Mouse (Mus musculus) spleen, adult 2 months (tissue): ENCODE data around the gene Lancl1. TPM values are rescaled to one million over a fixed set of nuclear protein-coding genes. Genes with fewer than 3 reads are reported as not detected.

ENCODE experiments used
- DNase-seq, 2 experiments: peaks; one replicate each; pipeline versions ENCODE4 v3.0.0 to v3.0.0-alpha.2; 2012 to 2021; ENCODE audit warnings: low spot score in 2 of 2, low read depth in 1 of 2
- H3K27ac ChIP-seq: fragments of 200-500 bp; 2 replicates; pipeline ENCODE4 v1.5.1; 2012; ENCODE audit warnings: low read length, inconsistent platforms; ENCODE audit not compliant: insufficient read depth
- H3K27me3 ChIP-seq: fragments of 200-500 bp; 2 replicates; pipeline ENCODE4 v1.6.1; 2012; ENCODE audit warnings: mild to moderate bottlenecking, moderate library complexity, low read length, inconsistent platforms; ENCODE audit not compliant: control insufficient read depth, insufficient read depth
- H3K36me3 ChIP-seq: fragments of 200-500 bp; 2 replicates; pipeline ENCODE4 v1.6.1; 2012; ENCODE audit warnings: mild to moderate bottlenecking, low read length, inconsistent platforms; ENCODE audit not compliant: control insufficient read depth, insufficient read depth
- H3K4me1 ChIP-seq: fragments of 200-500 bp; 2 replicates; pipeline ENCODE4 v1.6.1; 2011; ENCODE audit warnings: inconsistent platforms; ENCODE audit not compliant: control insufficient read depth, insufficient read depth, insufficient read length
- H3K4me3 ChIP-seq: fragments of 200-500 bp; 2 replicates; pipeline ENCODE4 v1.5.1; 2011; ENCODE audit warnings: mild to moderate bottlenecking, inconsistent platforms; ENCODE audit not compliant: insufficient read depth, insufficient read length; ENCODE audit errors: extremely low read depth
- CTCF ChIP-seq: fragments of 200-500 bp; IDR thresholded peaks from 2 replicates; pipeline ENCODE4 v1.5.1; 2011; ENCODE audit warnings: mild to moderate bottlenecking, inconsistent platforms; ENCODE audit not compliant: insufficient read depth, insufficient read length, insufficient replicate concordance; ENCODE audit errors: extremely low read depth
- POLR2A ChIP-seq: fragments of 200-500 bp; IDR thresholded peaks from 2 replicates; pipeline ENCODE4 v1.6.1; 2011; ENCODE audit warnings: low read depth, low read length, inconsistent platforms
- WGBS: fragments of 180-500 bp; shearing (Covaris S2); methylation state at CpG from one replicate; pipeline ENCODE4 v1.1.7; 2018; 5-methylcytosine and 5-hydroxymethylcytosine counted together
- polyA plus RNA-seq: library from polyadenylated mRNA; depleted of rRNA; stranded (reverse); fragments of >200 nt; gene quantifications from 2 replicates; pipeline ENCODE4 v1.2.3, GENCODE M21; 2012; rRNA removed

The Lancl1 gene
- polyA plus RNA-seq = 32.6 and 46.9 TPM in 2 replicates

DNA sequence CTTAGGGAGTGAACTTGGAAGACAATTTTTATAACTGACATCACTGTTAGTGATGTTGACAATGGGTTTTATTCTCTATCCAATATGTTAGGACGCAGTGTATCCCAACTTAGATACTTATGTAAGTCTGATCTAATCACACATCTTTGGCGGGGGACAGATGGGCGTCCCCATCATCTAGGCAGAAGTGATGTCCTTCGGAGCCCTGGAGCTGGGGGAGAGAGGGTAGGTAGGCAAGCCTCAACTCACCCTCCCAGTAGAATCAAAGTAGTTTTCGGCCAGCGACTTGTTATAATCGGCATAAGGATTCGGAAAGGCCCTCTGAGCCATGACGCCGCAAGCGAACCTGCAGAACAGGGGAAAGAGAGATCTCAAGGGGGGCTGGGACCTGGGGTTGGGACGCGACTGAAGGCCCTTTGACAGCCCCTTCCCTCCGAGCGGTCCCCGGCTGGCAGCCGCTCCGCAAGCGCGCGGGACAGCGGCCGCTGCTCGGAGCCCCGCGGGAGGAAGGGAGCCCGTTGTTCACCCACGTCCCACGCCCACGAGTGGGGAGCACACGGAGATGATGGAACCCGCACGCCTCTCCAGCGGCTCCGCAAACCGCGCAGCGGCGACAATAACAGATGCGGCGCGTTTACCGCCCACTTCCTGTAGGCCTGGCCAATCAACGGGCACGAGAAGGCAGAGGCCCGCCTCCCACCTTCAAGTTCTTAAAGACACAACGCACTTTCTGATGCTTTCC lies at the start of gene Lancl1:
TSS of gene Lancl1 (minus strand) at position 627 of the 742 bp plus-strand sequence.
- TF ChIP-seq POLR2A = no peak; the same call in 1 of the 2 replicates
- no peak for TF ChIP-seq CTCF
- Histone ChIP-seq H3K27ac (peak within 1 kb of the TSS; percentile 25; the same call in 1 of the 2 replicates), H3K36me3 (peaks cover 3% of the 10 kb centered on the region), H3K4me3 (peak within 1 kb of the TSS; percentile 97), H3K4me1 (no peaks in the 10 kb centered on the region; the same call in 1 of the 2 replicates), H3K27me3 (no peaks in the 10 kb centered on the region)
- whole genome bisulfite sequencing = under 1% methylated on average over 46 of the region's 47 CpGs
- DNase-seq = peak; percentile 71 to 84

DNA sequence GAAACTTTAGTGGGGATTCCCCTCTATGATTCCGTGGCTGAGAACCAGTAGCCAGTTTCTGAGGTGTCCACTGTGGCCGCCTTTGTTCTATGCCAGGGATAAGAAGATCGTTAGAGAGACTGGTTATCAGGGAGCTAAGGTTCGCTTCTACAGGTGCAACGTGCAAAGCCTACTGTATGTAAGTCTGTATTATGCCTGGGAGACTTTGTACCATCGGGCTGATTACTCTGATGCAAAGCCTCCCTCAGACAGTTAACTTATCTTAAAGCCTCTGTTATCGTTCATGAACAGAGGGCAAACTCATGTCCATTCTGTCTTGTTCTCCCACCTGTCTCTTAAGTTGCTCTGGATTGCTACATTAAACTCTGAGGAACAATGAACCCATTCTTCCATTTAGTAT lies 40.5 kb upstream of the Lancl1 start:
- TF ChIP-seq POLR2A (no peak), CTCF (no peak)
- WGBS = 81% methylated on average over 7 of the region's 7 CpGs
- Histone ChIP-seq H3K36me3 (no peaks in the 10 kb centered on the region), H3K4me3 (no peak overlapping the region), H3K4me1 (no peaks in the 10 kb centered on the region), H3K27ac (no peak overlapping the region), H3K27me3 (no peaks in the 10 kb centered on the region)
- DNase-seq = no peak

GRCm38 (mm10) chr1:67078666-67079065 lies 40.0 kb upstream of the Lancl1 start:
- Histone ChIP-seq H3K27me3 (no peaks in the 10 kb centered on the region), H3K4me1 (no peaks in the 10 kb centered on the region), H3K4me3 (no peak overlapping the region), H3K36me3 (no peaks in the 10 kb centered on the region), H3K27ac (no peak overlapping the region)
- TF ChIP-seq POLR2A (no peak), CTCF (no peak)
- 71% methylated on average over 2 of the region's 2 CpGs for WGBS
- no peak for DNase-seq

GRCm38 (mm10) chr1:67077739-67078138 lies 39.1 kb upstream of the Lancl1 start:
- H3K27me3 ChIP-seq = no peaks in the 10 kb centered on the region
- TF ChIP-seq POLR2A (no peak), CTCF (no peak)
- WGBS = 76% methylated on average over 2 of the region's 2 CpGs
- no peak overlapping the region for H3K27ac ChIP-seq
- no peak overlapping the region for H3K4me3 ChIP-seq
- no peaks in the 10 kb centered on the region for H3K4me1 ChIP-seq
- DNase-seq = no peak
- no peaks in the 10 kb centered on the region for H3K36me3 ChIP-seq

DNA sequence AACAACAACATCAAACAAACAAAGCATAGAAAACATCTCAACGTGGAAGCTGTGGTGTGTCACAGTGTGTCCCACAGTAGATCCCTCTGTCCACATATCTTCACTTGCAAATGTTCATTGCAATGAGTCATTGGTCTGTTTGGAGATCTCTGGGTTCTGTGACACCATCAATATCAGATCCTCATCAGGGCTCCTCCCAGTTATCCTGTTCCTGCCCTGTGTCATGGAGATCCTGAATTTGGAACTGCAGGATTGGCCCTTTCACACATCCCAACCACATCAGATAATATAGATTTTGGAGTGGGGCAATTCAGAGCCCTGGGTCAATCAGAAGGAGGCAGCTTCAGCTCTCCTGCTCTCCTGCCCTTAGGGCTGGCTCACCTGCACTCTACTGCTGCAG lies 28.9 kb upstream of the Lancl1 start:
- Histone ChIP-seq H3K4me3 (no peak overlapping the region), H3K36me3 (no peaks in the 10 kb centered on the region), H3K4me1 (no peaks in the 10 kb centered on the region), H3K27ac (no peak overlapping the region), H3K27me3 (no peaks in the 10 kb centered on the region)
- TF ChIP-seq CTCF (no peak), POLR2A (no peak)
- DNase-seq = no peak
- WGBS = 65% methylated on average over 1 of the region's 1 CpGs

DNA sequence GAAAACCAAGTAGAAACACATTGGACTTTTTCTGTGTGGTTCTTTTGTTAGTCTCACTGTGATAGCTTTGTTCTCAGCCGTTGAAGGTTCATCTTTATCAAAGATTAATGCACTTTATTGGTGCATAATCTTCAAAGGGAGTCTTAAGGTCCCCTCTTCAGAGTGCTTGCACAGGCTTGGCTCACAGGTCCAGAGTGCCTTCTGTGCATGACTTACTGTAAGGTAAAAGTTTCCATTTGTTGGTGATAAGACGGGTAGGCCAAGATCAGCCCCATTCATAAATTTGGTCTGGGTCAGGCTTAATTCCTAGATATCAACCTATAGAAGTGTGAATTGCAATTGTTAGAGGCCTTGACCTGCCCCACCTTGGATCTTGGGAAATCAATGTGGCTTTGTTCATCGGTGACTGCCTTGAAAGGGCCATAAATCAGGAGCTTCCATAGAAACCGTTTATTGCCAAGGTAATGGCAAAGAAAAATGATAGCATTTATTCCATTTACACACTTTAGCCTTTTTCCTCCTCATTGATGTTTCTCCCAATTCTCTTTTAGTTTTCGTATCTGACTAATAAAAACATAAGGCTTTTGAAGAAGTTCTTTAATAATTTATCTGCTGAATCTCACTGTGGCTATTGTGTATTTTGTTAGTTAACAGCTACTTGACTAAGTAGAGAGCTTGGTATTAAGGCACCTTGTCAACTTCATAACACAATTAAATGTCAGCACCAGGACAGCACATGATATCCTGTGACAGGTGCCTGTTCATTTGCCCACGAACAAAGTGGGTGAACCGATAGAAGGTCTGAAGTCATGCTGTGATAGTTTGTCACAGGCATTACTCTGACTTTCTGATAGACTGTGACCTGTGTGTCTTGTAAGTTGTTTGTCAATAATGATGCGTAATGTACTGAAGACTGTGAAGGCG lies 26.9 kb upstream of the Lancl1 start:
- TF ChIP-seq CTCF (no peak), POLR2A (no peak)
- no peak for DNase-seq
- H3K27ac ChIP-seq = no peak overlapping the region
- no peak overlapping the region for H3K4me3 ChIP-seq
- WGBS = 87% methylated on average over 9 of the region's 9 CpGs
- no peaks in the 10 kb centered on the region for H3K36me3 ChIP-seq
- no peaks in the 10 kb centered on the region for H3K27me3 ChIP-seq
- H3K4me1 ChIP-seq = no peaks in the 10 kb centered on the region

- TF ChIP-seq POLR2A (no peak), CTCF (peak; percentile 51; the same call in 1 of the 2 replicates)
- H3K4me3 ChIP-seq = no peak overlapping the region
- DNase-seq = peak in 1 of 2 experiments; percentile 42
- H3K36me3 ChIP-seq = no peaks in the 10 kb centered on the region
- H3K27ac ChIP-seq = no peak overlapping the region
- H3K4me1 ChIP-seq = no peaks in the 10 kb centered on the region
- 11% methylated on average over 7 of the region's 7 CpGs for WGBS
- H3K27me3 ChIP-seq = no peaks in the 10 kb centered on the region
Measured at GRCm38 (mm10) chr1:67061456-67062085, 22.9 kb upstream of the Lancl1 start.
